Mouse (Mus musculus): ENCODE measurements around the gene Cenpa.

Cenpa gene

GRCm38 (mm10) chr5:30666391-30667195, at the start of gene Cenpa:
Gene Cenpa, plus strand, starts transcription at chr5:30666777.
- DNase-seq (ENCODE audit: low read depth): peak; percentile 95

GRCm38 (mm10) chr5:30617357-30617756, 49.2 kb upstream of the Cenpa start:
- no peak for DNase-seq (ENCODE audit: low read depth)

DNA sequence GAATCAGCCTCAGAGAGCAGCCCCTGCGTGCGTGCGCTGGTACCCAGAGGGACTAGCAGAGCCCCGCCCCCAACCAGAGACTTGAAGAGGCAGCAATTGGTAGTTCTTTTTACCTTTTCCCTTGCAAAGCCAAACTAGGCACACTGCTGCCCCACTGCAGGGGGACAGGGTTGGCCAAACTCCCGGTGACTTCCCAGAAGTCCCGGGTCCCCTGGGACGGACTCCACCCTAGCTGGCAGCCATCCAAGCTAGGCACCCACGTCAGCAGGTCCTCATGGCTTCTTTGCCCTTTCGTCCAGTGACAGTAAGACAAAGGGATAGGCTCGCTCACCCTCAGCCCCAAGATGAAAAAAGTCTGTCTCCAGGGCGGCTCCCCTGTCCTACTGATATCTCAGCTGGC, 48.7 kb upstream of the Cenpa start:
- no peak for DNase-seq (ENCODE audit: low read depth)

GRCm38 (mm10) chr5:30618376-30619003, 48.1 kb upstream of the Cenpa start:
- DNase-seq (ENCODE audit: low read depth): no peak

GRCm38 (mm10) chr5:30619211-30619610, 47.4 kb upstream of the Cenpa start:
- DNase-seq (ENCODE audit: low read depth): no peak

GRCm38 (mm10) chr5:30620567-30620966, 46.0 kb upstream of the Cenpa start:
- DNase-seq (ENCODE audit: low read depth): no peak

GRCm38 (mm10) chr5:30621211-30621790, 45.3 kb upstream of the Cenpa start:
- no peak for DNase-seq (ENCODE audit: low read depth)

- DNase-seq (ENCODE audit: low read depth): no peak
Observed at GRCm38 (mm10) chr5:30621844-30622176, 44.8 kb upstream of the Cenpa start.

DNA sequence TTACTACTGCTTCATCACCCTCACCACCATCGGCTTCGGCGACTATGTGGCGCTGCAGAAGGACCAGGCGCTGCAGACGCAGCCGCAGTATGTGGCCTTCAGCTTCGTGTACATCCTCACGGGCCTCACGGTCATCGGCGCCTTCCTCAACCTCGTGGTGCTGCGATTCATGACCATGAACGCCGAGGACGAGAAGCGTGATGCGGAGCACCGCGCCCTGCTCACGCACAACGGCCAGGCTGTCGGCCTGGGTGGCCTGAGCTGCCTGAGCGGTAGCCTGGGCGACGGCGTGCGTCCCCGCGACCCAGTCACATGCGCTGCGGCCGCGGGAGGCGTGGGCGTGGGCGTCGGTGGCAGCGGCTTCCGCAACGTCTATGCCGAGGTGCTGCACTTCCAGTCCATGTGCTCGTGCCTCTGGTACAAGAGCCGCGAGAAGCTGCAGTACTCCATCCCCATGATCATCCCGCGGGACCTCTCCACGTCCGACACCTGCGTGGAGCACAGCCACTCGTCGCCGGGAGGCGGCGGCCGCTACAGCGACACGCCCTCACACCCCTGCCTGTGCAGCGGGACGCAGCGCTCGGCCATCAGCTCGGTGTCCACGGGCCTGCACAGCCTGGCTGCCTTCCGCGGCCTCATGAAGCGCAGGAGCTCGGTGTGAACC, 44.3 kb upstream of the Cenpa start:
- no peak for DNase-seq (ENCODE audit: low read depth)

GRCm38 (mm10) chr5:30622841-30623185, 43.8 kb upstream of the Cenpa start:
- no peak for DNase-seq (ENCODE audit: low read depth)

- no peak for DNase-seq (ENCODE audit: low read depth)
Observed at GRCm38 (mm10) chr5:30623380-30623779, 43.2 kb upstream of the Cenpa start.

DNA sequence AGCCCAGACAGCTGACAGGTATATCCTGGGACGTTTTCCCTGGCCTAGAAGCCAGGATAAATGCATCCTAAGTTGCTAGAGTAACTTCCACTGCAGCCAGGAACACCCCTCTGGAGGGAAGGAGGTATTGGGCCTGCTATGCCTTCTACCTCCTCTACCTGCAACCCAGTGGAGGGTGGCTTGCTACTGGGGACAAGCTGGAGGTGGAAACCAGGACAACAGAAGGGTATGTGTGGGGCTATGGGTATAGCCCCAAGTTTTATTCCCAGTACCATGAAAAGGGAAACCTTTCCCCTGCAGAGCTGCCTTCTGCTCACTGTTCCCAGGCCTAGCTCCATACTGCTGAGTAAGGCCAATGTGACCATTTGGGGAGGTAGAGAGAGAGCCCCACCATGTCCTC, 42.3 kb upstream of the Cenpa start:
- no peak for DNase-seq (ENCODE audit: low read depth)

GRCm38 (mm10) chr5:30624908-30625307, 41.7 kb upstream of the Cenpa start:
- no peak for DNase-seq (ENCODE audit: low read depth)

DNA sequence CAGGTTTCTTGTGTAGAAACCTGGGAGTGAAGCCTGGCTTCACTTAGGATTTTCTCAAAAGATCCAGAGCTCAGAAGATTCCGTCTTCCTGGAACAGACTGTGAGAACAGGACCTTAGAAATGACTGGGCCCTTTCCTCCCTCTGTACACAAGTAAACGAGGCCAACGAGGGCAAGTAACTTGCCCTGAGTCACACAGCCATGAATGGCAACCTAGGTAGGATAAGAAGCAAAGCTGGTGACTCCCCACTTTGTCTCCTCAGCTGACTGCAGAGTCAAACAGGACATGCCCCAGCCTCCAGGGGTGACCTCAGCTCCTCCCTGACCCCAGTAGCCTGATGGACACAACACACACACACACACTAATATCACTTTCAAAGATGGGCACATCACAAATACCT, 41.2 kb upstream of the Cenpa start:
- no peak for DNase-seq (ENCODE audit: low read depth)

GRCm38 (mm10) chr5:30626331-30627105, 40.1 kb upstream of the Cenpa start:
- DNase-seq (ENCODE audit: low read depth): no peak

- DNase-seq (ENCODE audit: low read depth): no peak
Observed at GRCm38 (mm10) chr5:30628511-30628910, 38.1 kb upstream of the Cenpa start.

GRCm38 (mm10) chr5:30630401-30630800, 36.2 kb upstream of the Cenpa start:
- DNase-seq (ENCODE audit: low read depth): no peak

DNA sequence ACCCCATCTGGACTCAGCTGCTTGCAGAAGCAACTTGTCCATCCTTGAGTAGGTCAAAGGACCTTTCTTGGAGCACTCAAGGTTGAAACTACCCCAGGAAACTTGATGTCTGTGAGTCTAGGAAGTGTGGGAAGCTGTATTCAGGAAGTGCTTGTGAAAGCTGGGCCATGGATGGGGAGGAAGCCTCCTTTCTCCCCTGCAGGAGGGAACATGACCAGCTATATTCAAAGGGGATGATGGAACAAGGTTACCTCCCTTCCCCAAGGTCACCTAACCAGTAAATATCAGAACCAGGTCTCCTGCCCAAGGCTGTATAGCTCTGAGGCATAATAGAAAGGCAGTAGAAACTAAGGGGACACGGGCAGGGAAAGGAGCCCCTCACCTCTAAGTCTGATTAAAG, 34.4 kb upstream of the Cenpa start:
- no peak for DNase-seq (ENCODE audit: low read depth)

DNA sequence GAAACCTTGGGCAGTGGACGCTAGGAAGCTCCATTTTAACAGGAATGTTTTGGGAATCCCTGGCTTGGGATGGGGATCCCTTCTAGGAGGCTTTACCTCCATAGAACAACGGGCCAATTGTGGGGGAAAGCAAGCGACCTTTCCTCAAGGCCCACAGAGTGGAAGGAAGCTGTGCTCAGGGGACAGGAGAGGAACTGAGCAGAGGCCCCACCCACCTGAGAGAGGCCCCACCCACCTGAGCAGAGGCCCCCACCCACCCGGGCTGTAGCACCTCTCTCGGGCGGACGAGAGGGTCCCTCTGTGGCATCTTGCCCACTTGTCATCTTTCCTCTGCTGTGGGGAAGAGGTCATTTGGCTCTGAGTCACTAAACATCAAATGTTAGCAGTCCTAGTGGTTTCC, 29.6 kb upstream of the Cenpa start:
- no peak for DNase-seq (ENCODE audit: low read depth)

DNA sequence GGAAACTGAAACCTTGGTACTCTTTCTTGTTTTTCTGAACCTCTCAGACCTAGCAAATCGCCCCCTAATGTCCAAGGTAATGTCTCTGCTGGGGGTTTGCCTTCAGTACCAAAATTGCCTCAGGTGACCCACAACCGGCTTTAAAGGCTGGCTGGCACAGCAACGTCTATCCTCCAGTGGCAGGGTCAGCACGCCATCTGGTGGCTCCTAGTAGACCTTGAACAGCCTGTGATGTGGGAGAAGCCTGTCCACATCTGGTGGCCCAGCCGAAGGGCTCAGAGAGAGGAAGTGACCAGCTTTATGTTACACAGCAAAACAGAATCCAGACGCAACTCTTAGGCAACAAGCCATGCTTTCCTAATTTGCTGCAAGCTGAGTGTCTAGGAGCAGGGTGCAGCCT, 28.5 kb upstream of the Cenpa start:
- DNase-seq (ENCODE audit: low read depth): peak; percentile 34

GRCm38 (mm10) chr5:30643477-30644179, 22.9 kb upstream of the Cenpa start:
- no peak for DNase-seq (ENCODE audit: low read depth)

GRCm38 (mm10) chr5:30646036-30646435, 20.5 kb upstream of the Cenpa start:
- DNase-seq (ENCODE audit: low read depth): no peak
